Mouse (Mus musculus): ENCODE results near the gene Fxyd7.
A peak's percentile ranks its signal among the peaks of the same experiment; 100 is the strongest.

Gene Fxyd7

DNA sequence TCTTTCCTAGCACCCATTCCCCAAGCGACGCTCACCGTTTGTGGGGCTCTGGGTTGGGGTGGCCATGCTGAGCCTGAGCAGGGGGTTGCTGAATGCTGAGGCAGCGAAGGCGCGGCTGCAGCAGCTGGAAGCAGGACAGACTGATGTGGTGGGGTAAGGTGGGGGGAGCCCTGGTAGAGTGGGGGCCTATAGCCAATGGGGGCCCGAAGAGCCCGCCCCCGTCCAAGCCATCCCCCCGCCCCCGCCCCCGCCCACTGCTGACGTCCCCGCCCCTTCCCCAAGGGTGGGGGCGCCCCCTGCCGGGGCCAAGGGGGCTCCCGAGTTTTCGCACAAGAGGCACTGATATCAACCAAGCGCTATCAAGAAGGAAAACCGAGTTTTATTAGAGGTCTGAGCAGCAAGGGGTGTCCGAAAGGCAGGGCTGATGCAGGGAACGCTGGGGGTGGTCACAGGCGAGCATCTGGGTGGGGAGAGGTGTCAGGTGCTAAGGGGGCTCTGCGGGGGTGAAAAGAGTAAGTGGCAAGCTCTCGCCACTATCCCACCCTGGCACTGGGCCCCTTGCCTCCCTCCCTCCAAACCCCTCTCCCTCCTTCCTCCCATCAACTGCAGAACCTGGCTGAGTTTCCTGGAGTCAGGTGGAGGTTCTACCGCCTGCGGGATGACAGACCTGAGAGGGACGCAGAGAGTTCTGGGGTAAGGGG, at the start of gene Fxyd7:
TSS of gene Fxyd7 (minus strand) at position 147 of the 701 bp plus-strand sequence.
- DNase-seq (ENCODE audit: low read depth in 1 of 2, low spot score in 2 of 2) = no peak

- no peak for DNase-seq (ENCODE audit: low read depth in 1 of 2, low spot score in 2 of 2)
Measured at GRCm38 (mm10) chr7:31100786-31101185, 49.5 kb upstream of the Fxyd7 start.

DNA sequence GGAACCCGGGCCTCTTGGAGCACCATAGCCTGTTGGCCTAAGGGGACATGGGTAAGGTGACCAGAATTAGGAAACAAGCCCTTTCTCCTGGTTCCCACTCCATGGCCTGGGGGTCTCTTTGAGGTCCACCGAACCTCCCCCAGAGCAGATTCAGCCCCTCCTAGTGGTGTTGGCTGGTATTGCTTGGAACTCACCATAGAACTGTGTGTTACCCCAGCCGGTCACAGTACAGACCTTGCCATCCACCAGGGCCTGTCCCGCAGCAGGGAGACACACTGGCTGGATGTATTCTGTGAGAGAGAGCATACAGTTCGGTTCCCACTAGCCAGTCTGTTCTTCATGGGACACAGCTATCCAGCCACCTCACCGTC, 48.3 kb upstream of the Fxyd7 start:
- DNase-seq (ENCODE audit: low read depth in 1 of 2, low spot score in 2 of 2) = no peak

- no peak for DNase-seq (ENCODE audit: low read depth in 1 of 2, low spot score in 2 of 2)
Measured at GRCm38 (mm10) chr7:31098697-31099611, 47.7 kb upstream of the Fxyd7 start.

GRCm38 (mm10) chr7:31097583-31098248, 46.4 kb upstream of the Fxyd7 start:
- DNase-seq (ENCODE audit: low read depth in 1 of 2, low spot score in 2 of 2) = peak; percentile 66 to 77

DNA sequence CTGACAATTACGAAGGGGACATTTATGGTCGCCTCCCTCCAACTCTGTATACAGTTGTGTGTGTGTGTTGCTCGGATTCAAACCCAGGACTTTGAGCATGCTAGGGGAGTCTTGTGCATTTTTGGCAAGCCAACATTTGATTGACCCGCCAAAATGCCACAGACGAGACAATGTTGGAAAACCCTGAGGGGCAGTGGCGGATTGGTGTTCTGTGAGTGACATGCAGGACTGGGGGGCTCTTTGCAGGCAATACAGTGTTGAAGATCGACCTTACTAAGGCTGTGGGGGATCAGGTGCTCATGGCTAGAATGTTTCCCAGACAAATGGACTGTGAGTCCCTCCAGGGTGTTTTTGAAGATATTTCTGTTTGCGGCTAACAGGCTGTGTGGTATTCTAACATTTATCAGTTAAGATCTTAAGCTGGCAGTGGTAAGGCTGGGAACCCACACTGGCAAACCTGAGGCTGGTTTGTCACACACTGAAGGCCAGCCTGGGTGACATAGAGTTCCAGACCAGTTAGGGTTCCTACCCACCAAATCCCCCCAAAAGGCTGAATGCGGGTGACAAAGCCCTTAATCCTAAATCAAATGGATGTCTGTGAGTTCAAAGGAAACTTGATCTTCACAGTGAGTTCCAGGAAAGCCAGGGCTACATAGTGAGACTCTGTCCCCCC, 45.8 kb upstream of the Fxyd7 start:
- DNase-seq (ENCODE audit: low read depth in 1 of 2, low spot score in 2 of 2) = no peak

DNA sequence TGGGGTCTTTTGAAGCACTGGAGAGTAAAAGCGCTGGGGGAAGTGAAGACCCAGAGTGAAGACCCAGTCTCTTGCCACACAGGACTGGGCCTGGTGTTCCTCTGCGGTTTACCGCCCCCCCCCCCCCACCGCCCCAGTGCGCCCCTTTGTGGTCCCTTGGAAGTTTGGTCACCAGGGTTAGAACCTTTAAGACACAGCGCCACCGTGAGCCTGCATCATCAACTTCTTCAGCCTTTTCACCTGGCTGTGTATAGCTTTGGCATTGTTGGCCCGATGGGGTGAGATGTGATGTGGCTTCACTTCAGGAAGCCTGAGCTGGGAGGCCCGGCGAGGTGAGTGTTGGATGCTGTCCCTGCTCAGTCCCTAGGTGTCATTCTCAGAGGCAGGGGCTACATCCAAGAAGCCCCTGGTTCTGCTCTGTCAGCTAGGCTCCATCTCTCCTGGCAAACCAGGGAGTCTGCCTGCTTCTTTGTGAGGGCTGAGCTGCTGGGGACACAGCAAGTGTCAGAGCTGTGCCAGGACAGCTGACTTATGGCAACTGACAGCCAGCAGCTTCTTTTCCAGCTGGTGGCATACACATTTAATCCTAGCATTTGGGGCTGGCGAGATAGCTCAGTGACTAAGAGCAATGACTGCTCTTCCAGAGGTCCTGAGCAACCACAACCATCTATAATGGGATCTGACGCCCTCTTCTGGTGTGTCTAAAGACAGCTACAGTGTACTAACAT, 43.7 kb upstream of the Fxyd7 start:
- DNase-seq (ENCODE audit: low read depth in 1 of 2, low spot score in 2 of 2) = no peak

- no peak for DNase-seq (ENCODE audit: low read depth in 1 of 2, low spot score in 2 of 2)
Measured at GRCm38 (mm10) chr7:31089721-31090120, 38.5 kb upstream of the Fxyd7 start.

GRCm38 (mm10) chr7:31088206-31088605, 36.9 kb upstream of the Fxyd7 start:
- no peak for DNase-seq (ENCODE audit: low read depth in 1 of 2, low spot score in 2 of 2)

- DNase-seq (ENCODE audit: low read depth in 1 of 2, low spot score in 2 of 2) = no peak
Measured at GRCm38 (mm10) chr7:31087262-31087661, 36.0 kb upstream of the Fxyd7 start.

- no peak for DNase-seq (ENCODE audit: low read depth in 1 of 2, low spot score in 2 of 2)
Measured at GRCm38 (mm10) chr7:31086175-31086755, 35.0 kb upstream of the Fxyd7 start.

- DNase-seq (ENCODE audit: low read depth in 1 of 2, low spot score in 2 of 2) = no peak
Measured at GRCm38 (mm10) chr7:31085171-31085570, 33.9 kb upstream of the Fxyd7 start.

GRCm38 (mm10) chr7:31084140-31084539, 32.9 kb upstream of the Fxyd7 start:
- DNase-seq (ENCODE audit: low read depth in 1 of 2, low spot score in 2 of 2) = no peak

- DNase-seq (ENCODE audit: low read depth in 1 of 2, low spot score in 2 of 2) = no peak
Measured at GRCm38 (mm10) chr7:31082831-31083588, 31.7 kb upstream of the Fxyd7 start.

- DNase-seq (ENCODE audit: low read depth in 1 of 2, low spot score in 2 of 2) = no peak
Measured at GRCm38 (mm10) chr7:31082106-31082505, 30.8 kb upstream of the Fxyd7 start.

- DNase-seq (ENCODE audit: low read depth in 1 of 2, low spot score in 2 of 2) = no peak
Measured at GRCm38 (mm10) chr7:31081106-31081505, 29.8 kb upstream of the Fxyd7 start.

- DNase-seq (ENCODE audit: low read depth in 1 of 2, low spot score in 2 of 2) = no peak
Measured at GRCm38 (mm10) chr7:31080611-31081010, 29.3 kb upstream of the Fxyd7 start.

- DNase-seq (ENCODE audit: low read depth in 1 of 2, low spot score in 2 of 2) = no peak
Measured at GRCm38 (mm10) chr7:31079670-31080069, 28.4 kb upstream of the Fxyd7 start.

DNA sequence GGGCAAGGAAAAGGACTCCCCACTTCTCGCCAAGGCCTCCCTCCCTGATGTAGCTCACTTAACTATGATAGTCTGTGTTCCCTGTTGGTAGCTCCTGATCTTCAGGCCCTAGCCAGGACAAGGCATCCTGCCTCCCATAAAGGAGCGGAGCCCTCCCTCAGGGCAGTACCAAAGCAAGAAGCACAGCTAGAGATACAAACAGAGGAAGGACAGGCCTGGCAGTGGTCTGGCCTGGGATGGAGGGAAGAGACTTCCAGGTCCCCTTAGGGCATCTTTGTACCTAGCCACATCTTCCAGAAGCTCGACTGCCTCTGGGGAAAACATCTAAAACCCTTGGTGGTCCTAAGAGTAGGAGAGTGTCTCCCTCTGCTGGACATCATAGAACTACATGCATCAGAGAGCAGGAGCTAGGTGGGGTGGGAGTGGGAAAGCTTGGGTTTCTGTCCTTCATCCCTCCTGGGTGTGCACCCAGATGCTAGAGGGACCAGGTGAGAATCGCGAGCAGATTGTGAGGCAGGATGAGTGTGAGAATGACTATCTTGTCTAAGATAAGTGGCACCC, 26.7 kb upstream of the Fxyd7 start:
- DNase-seq (ENCODE audit: low read depth in 1 of 2, low spot score in 2 of 2) = no peak
